Mouse (Mus musculus) hindbrain, embryonic 10.5 days (tissue): Measurements from ENCODE around the gene Stard3. TPM values are rescaled to one million over a fixed set of nuclear protein-coding genes. Genes with fewer than 3 reads are reported as not detected.

Source experiments
- DNase-seq: peaks from one replicate; pipeline ENCODE4 v3.0.0-alpha.2; 2017; ENCODE audit warnings: low spot score
- H3K27ac ChIP-seq: fragments of 300-500 bp; sonication (generic); 2 replicates; pipeline ENCODE4 v1.5.1; 2016; ENCODE audit warnings: mild to moderate bottlenecking, moderate library complexity
- H3K27me3 ChIP-seq: fragments of 300-500 bp; sonication (generic); 2 replicates; pipeline ENCODE4 v1.6.1; 2016; ENCODE audit warnings: mild to moderate bottlenecking; ENCODE audit not compliant: poor library complexity, insufficient read depth, severe bottlenecking
- H3K36me3 ChIP-seq: fragments of 300-500 bp; sonication (generic); 2 replicates; pipeline ENCODE4 v1.6.1; 2016; ENCODE audit warnings: mild to moderate bottlenecking, moderate library complexity
- H3K4me1 ChIP-seq: fragments of 300-500 bp; sonication (generic); replicated peaks from 2 replicates; pipeline ENCODE4 v1.6.1; 2016; ENCODE audit warnings: mild to moderate bottlenecking
- H3K4me3 ChIP-seq: fragments of 300-500 bp; sonication (generic); 2 replicates; pipeline ENCODE4 v1.5.1; 2016; ENCODE audit warnings: mild to moderate bottlenecking, moderate library complexity
- H3K9me3 ChIP-seq: fragments of 300-500 bp; sonication (generic); 2 replicates; pipeline ENCODE4 v1.6.1; 2016; ENCODE audit warnings: mild to moderate bottlenecking, moderate library complexity
- WGBS: fragments of 180-500 bp; shearing (Covaris S2); methylation state at CpG from one replicate; pipeline ENCODE4 v1.1.7; 2016; 5-methylcytosine and 5-hydroxymethylcytosine counted together
- polyA plus RNA-seq: library from polyadenylated mRNA; unstranded; fragments of >200 nt; fragmentation: Nextera tagmentation; extraction: Ambion mirVana; gene quantifications from 2 replicates; pipeline ENCODE4 v1.2.1, GENCODE M21; 2016

The Stard3 gene
- polyA plus RNA-seq, 1 experiment from 2014 or later = 57.8 TPM

GRCm38 (mm10) chr11:98332186-98332585, 26.0 kb upstream of the Stard3 start:
- Histone ChIP-seq H3K36me3 (no peaks in the 10 kb centered on the region), H3K9me3 (no peaks in the 10 kb centered on the region), H3K27ac (no peak overlapping the region), H3K4me3 (no peak overlapping the region), H3K4me1 (peaks cover 42% of the 10 kb centered on the region), H3K27me3 (peaks cover 100% of the 10 kb centered on the region)
- DNase-seq = no peak
- WGBS = 79% methylated on average over 3 of the region's 3 CpGs

- Histone ChIP-seq H3K27me3 (peaks cover 100% of the 10 kb centered on the region), H3K4me1 (peaks cover 35% of the 10 kb centered on the region), H3K9me3 (no peaks in the 10 kb centered on the region), H3K27ac (no peak overlapping the region), H3K4me3 (no peak overlapping the region), H3K36me3 (no peaks in the 10 kb centered on the region)
- WGBS = 71% methylated on average over 4 of the region's 4 CpGs
- DNase-seq = no peak
Measured at GRCm38 (mm10) chr11:98332841-98333240, 25.3 kb upstream of the Stard3 start.

- Histone ChIP-seq H3K27ac (no peak overlapping the region), H3K4me3 (no peak overlapping the region), H3K27me3 (peaks cover 100% of the 10 kb centered on the region), H3K9me3 (no peaks in the 10 kb centered on the region), H3K4me1 (peaks cover 33% of the 10 kb centered on the region), H3K36me3 (no peaks in the 10 kb centered on the region)
- WGBS = 81% methylated on average over 10 of the region's 10 CpGs
- no peak for DNase-seq
Measured at GRCm38 (mm10) chr11:98333263-98333696, 24.9 kb upstream of the Stard3 start.

- DNase-seq = peak; percentile 26
- H3K9me3 ChIP-seq = no peaks in the 10 kb centered on the region
- WGBS = 2% methylated on average over 41 of the region's 41 CpGs
- peak overlapping the region; percentile 4; the same call in 1 of the 2 replicates for H3K27ac ChIP-seq
- no peaks in the 10 kb centered on the region for H3K36me3 ChIP-seq
- peak overlapping the region; percentile 30 for H3K4me3 ChIP-seq
- H3K27me3 ChIP-seq = peaks cover 100% of the 10 kb centered on the region
- peaks cover 33% of the 10 kb centered on the region for H3K4me1 ChIP-seq
Measured at GRCm38 (mm10) chr11:98333981-98334741, 24.0 kb upstream of the Stard3 start.

- Histone ChIP-seq H3K9me3 (no peaks in the 10 kb centered on the region), H3K27ac (no peak overlapping the region), H3K4me3 (no peak overlapping the region), H3K4me1 (peaks cover 34% of the 10 kb centered on the region), H3K36me3 (no peaks in the 10 kb centered on the region), H3K27me3 (peaks cover 100% of the 10 kb centered on the region)
- 7% methylated on average over 9 of the region's 9 CpGs for WGBS
- no peak for DNase-seq
Measured at GRCm38 (mm10) chr11:98335250-98335649, 22.9 kb upstream of the Stard3 start.

- Histone ChIP-seq H3K4me3 (no peak overlapping the region), H3K27ac (no peak overlapping the region), H3K27me3 (peaks cover 99% of the 10 kb centered on the region), H3K36me3 (no peaks in the 10 kb centered on the region), H3K4me1 (peaks cover 34% of the 10 kb centered on the region), H3K9me3 (no peaks in the 10 kb centered on the region)
- WGBS = 14% methylated on average over 13 of the region's 13 CpGs
- DNase-seq = no peak
Measured at GRCm38 (mm10) chr11:98336245-98337107, 21.7 kb upstream of the Stard3 start.

GRCm38 (mm10) chr11:98338507-98338961, 19.6 kb upstream of the Stard3 start:
- Histone ChIP-seq H3K27me3 (peaks cover 99% of the 10 kb centered on the region), H3K27ac (no peak overlapping the region), H3K4me1 (peaks cover 44% of the 10 kb centered on the region), H3K4me3 (peak overlapping the region; percentile 55), H3K36me3 (no peaks in the 10 kb centered on the region), H3K9me3 (no peaks in the 10 kb centered on the region)
- peak; percentile 29 for DNase-seq
- WGBS = under 1% methylated on average over 57 of the region's 57 CpGs

GRCm38 (mm10) chr11:98339071-98339501, 19.1 kb upstream of the Stard3 start:
- Histone ChIP-seq H3K27me3 (peaks cover 99% of the 10 kb centered on the region), H3K27ac (no peak overlapping the region), H3K4me1 (peaks cover 40% of the 10 kb centered on the region), H3K4me3 (peak overlapping the region; percentile 55), H3K9me3 (no peaks in the 10 kb centered on the region), H3K36me3 (no peaks in the 10 kb centered on the region)
- under 1% methylated on average over 19 of the region's 19 CpGs for WGBS
- DNase-seq = no peak

- DNase-seq = peak; percentile 9
- peaks cover 33% of the 10 kb centered on the region for H3K4me1 ChIP-seq
- peak overlapping the region; percentile 55 for H3K4me3 ChIP-seq
- WGBS = 8% methylated on average over 11 of the region's 11 CpGs
- no peaks in the 10 kb centered on the region for H3K36me3 ChIP-seq
- peaks cover 99% of the 10 kb centered on the region for H3K27me3 ChIP-seq
- H3K9me3 ChIP-seq = no peaks in the 10 kb centered on the region
- no peak overlapping the region for H3K27ac ChIP-seq
Measured at GRCm38 (mm10) chr11:98339679-98340287, 18.4 kb upstream of the Stard3 start.

- Histone ChIP-seq H3K27me3 (peaks cover 99% of the 10 kb centered on the region), H3K27ac (no peak overlapping the region), H3K4me1 (peaks cover 33% of the 10 kb centered on the region), H3K36me3 (no peaks in the 10 kb centered on the region), H3K4me3 (no peak overlapping the region), H3K9me3 (no peaks in the 10 kb centered on the region)
- DNase-seq = no peak
- 7% methylated on average over 4 of the region's 4 CpGs for WGBS
Measured at GRCm38 (mm10) chr11:98340597-98340996, 17.6 kb upstream of the Stard3 start.

- H3K4me3 ChIP-seq = no peak overlapping the region
- H3K9me3 ChIP-seq = no peaks in the 10 kb centered on the region
- H3K4me1 ChIP-seq = peaks cover 37% of the 10 kb centered on the region
- WGBS = 61% methylated on average over 4 of the region's 4 CpGs
- no peaks in the 10 kb centered on the region for H3K36me3 ChIP-seq
- no peak overlapping the region for H3K27ac ChIP-seq
- H3K27me3 ChIP-seq = peaks cover 99% of the 10 kb centered on the region
- no peak for DNase-seq
Measured at GRCm38 (mm10) chr11:98341174-98341573, 17.0 kb upstream of the Stard3 start.

GRCm38 (mm10) chr11:98342000-98342945, 15.9 kb upstream of the Stard3 start:
- peak; percentile 93 for DNase-seq
- 2% methylated on average over 29 of the region's 29 CpGs for WGBS
- Histone ChIP-seq H3K4me3 (peak overlapping the region; percentile 29), H3K36me3 (no peaks in the 10 kb centered on the region), H3K4me1 (peaks cover 47% of the 10 kb centered on the region), H3K9me3 (no peaks in the 10 kb centered on the region), H3K27me3 (peaks cover 99% of the 10 kb centered on the region), H3K27ac (no peak overlapping the region)
